Mouse (Mus musculus): ENCODE data around the gene Tap1.

The Tap1 gene

DNA sequence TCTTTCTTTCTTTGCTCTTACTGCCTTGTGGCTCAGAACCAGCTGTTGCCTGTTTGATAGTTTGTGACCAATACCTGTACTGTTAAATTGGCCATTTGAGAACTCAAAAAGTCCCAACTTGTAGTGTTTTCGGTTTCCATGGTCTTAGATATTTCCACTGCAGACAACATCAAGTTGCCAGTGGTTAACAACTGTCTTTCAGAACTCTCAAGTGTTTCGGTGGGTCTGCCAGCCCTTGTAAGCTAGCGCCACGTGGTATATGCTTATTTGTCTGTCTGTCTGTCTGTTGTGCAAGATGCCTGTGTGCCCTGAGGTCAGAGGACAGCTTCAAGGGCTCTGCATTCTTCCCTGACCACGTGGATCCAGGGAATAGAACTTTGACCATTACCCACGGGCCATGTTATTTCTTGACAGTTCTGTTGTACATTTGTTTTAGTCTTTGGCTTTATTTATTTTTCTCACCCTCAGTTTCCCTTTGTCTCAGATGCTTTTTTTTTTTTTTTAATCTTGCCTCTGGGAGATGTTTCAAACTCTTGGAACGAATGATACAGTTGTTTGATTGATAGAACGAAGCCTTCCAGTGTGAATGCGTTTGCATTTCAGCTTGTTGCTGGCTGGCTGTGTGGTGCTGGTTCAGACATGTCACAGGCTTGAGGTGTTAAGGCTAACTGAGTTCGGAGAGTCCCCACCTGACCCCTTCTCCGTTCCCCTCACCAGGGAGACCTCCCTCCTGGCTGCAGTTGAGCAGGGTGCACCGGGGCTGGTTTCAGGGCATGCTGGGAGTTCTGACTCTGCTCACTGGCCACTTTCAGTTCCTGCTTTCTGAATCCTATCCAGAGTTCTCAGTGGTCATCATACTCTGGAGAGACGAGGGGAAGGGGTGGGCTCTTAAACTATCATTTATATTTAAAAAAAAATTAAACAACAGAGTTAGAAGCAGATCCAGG is 7.2 kb upstream of the Tap1 start:
- no peak for DNase-seq (ENCODE audit: extremely low spot score, low spot score)

DNA sequence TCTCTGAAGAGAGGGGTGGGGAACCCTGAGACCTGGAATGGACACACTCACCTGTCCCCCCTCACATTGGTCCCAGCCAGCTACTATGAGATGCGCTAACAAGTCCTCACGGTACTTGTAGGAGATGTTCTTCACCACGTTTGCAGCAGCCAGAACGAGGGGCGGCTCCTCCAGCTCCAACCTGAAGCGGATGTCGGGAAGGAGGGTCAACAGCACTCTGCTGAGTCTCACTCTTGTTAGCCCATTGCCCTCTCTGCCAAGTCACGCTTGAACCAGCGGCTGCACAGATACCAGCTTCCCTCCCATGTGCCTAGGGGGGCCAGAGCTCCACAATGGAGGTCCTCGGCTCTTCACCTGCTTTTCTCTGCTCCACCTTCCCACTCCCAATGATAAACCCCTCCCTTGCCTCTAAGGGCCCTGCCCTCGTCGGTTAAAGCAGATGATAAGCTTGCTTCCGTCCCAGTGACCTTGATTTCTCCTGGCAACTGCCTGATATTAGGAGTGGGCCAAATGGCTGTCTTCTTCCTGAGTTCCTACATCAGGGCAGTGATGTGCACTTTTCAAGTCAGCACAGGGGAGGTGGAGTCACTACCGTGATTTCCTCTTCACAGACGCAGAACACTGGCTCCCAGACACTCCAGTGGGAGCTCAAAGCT is 3.7 kb upstream of the Tap1 start:
- DNase-seq (ENCODE audit: extremely low spot score, low spot score), result no peak

DNA sequence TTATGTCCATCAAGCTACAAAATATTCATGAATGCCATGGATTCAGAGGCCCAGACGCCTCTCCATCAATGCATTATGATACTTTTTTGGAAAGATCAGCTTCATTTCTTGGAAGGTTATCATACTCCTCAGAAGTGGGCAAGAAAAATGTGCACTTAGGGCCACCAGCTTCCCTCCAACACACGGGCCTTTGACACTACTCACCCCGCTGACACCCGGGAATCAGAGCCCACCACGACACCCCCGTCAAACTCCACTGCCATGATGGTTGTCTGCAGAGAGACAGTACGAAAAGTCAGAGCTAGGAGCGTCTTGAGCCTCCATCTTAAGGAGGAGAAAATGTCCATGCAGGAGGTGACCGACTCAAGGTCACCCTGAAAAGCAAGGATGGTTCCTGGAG is 1.8 kb upstream of the Tap1 start:
- no peak for DNase-seq (ENCODE audit: extremely low spot score, low spot score)

DNA sequence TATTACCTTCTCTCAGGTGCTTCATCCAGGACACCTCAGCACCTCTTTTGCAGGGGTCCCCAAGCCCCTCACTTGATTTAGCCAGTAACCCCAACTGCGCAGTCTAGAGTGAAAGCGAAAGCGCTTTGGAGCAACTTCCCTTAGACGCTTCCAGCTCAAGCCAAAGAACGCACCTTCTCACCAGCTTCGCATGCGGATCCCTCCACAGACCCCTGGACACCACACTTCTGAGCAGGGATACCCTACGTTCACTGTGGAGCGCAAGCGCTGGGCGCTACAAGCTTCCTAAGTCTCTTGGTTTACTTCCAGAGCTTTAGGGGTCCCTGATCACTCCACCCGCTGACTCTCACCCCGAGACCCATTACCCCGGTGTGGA is 480 bp upstream of the Tap1 start:
- no peak for DNase-seq (ENCODE audit: extremely low spot score, low spot score)

DNA sequence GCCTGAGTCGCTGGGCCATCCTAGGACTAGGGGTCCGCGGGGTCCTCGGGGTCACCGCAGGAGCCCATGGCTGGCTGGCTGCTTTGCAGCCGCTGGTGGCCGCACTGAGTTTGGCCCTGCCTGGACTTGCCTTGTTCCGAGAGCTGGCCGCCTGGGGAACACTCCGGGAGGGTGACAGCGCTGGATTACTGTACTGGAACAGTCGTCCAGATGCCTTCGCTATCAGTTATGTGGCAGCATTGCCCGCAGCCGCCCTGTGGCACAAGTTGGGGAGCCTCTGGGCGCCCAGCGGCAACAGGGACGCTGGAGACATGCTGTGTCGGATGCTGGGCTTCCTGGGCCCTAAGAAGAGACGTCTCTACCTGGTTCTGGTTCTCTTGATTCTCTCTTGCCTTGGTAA is 657 bp downstream of the Tap1 start:
- peak; percentile 29 for DNase-seq (ENCODE audit: extremely low spot score, low spot score)

DNA sequence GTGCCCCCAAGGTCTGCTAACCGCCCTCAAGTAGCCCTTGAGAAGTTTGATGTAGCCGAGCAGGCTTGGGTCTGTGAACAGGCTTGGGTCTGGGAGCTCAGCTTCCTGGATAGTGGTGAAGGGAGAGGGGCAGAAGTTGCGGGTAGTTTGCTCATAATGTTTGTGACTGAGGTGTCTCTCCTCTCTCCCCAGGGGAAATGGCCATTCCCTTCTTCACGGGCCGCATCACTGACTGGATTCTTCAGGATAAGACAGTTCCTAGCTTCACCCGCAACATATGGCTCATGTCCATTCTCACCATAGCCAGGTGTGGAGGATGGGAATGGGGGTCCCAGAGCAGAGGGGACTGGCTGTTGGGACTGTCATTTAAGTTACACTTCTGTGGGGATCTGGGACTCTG is 1.6 kb downstream of the Tap1 start:
- no peak for DNase-seq (ENCODE audit: extremely low spot score, low spot score)

DNA sequence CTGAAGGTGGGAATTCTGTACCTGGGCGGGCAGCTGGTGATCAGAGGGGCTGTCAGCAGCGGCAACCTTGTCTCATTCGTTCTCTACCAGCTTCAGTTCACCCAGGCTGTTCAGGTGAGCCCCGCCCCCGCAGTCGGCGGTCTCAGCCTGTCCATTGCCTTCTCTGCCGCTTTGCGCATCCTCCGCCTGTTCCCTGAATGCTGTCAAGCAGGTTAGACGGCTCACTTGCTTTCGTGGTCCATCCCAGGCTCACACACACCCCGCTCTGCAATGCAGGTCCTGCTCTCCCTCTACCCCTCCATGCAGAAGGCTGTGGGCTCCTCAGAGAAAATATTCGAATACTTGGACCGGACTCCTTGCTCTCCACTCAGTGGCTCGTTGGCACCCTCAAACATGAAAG is 5.5 kb downstream of the Tap1 start:
- no peak for DNase-seq (ENCODE audit: extremely low spot score, low spot score)

DNA sequence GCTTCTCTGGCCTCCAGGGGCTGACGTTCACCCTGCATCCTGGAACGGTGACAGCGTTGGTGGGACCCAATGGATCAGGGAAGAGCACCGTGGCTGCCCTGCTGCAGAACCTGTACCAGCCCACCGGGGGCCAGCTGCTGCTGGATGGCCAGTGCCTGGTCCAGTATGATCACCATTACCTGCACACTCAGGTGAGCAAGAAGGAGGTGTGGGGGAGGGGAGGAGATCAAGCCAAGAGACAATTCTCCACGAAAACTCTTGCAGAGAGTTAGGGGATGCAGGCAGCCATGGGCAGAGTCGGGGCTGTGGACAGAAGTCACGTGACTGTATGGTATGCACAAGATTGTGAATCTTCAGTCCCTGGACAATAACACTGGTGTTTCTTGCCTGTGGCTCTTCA is 6.1 kb downstream of the Tap1 start:
- no peak for DNase-seq (ENCODE audit: extremely low spot score, low spot score)

DNA sequence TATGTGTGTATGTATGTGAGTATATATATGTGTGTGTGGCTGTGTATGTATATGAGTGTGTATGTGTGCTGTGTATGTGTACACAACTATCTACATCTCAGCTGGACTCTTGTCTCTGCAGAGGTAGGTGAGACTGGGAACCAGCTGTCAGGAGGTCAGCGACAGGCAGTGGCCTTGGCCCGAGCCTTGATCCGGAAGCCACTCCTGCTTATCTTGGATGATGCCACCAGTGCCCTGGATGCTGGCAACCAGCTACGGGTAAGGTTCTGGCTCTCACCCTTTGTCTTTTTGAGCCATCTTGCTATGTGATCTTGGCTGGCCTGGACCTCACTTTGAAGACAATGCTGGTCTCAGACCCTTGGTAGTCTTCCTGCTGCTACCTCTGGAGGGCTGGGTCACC is 7.4 kb downstream of the Tap1 start:
- DNase-seq (ENCODE audit: extremely low spot score, low spot score), result no peak

DNA sequence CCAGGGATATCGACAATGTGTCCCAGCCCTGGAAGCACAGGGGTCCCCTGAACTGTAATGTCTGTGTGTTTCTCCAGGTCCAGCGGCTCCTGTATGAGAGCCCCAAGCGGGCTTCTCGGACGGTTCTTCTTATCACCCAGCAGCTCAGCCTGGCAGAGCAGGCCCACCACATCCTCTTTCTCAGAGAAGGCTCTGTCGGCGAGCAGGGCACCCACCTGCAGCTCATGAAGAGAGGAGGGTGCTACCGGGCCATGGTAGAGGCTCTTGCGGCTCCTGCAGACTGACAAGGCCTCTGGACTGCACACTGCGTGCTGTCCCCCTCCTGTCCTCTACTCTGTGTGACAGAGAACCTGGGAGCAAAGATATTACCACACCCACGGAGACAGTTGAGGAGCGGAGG is 9.1 kb downstream of the Tap1 start:
- no peak for DNase-seq (ENCODE audit: extremely low spot score, low spot score)

DNA sequence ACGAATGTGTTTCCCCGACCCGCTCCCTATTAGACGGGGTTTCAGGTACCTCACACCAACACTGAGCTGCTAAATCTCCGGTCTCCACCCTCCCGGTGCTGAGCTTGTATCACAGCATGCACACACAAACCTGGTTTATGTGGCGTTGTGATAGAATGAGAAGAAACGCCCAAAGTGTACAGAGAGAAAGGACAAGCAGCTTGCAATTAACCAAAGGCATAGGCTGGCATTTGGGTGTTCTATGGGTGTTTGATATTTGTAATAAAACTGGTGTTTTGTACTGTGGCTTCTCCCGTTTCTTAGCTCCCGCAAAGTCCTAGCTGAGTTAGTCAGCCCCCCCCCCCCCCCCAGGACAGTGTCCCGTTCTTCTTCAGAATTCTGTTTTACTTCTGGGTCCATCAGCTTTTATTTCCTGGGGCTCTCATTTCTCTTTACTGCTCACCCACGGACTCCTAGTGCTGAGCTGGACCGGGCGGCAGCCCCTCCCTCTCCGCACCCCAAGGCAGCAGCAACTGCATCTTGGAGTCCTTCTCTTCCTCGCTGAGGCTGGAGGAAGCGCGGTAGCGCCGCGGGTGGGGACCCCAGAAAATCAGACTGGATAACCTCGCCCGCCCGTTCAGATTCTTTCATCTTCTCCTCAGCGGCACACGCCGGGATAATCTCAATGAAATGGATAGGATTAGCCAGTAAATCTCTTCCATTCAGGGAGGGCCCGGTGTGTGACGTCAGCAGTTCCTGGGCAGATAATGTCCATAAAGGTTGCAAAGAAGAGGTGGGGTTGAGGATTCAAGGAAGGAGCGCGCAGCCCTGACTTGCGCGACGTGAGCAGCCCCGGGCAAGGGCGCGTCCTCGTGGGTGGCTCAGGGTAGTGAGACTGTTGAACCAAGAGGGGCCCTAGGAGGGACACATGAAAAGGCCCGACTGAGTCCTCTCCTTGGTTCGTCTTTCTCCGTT is 9.9 kb downstream of the Tap1 start, which contains the start of gene Psmb8:
TSS of gene Psmb8 (plus strand) at position 781 of the 954 bp plus-strand sequence.
- DNase-seq (ENCODE audit: extremely low spot score, low spot score), result peak; percentile 80

DNA sequence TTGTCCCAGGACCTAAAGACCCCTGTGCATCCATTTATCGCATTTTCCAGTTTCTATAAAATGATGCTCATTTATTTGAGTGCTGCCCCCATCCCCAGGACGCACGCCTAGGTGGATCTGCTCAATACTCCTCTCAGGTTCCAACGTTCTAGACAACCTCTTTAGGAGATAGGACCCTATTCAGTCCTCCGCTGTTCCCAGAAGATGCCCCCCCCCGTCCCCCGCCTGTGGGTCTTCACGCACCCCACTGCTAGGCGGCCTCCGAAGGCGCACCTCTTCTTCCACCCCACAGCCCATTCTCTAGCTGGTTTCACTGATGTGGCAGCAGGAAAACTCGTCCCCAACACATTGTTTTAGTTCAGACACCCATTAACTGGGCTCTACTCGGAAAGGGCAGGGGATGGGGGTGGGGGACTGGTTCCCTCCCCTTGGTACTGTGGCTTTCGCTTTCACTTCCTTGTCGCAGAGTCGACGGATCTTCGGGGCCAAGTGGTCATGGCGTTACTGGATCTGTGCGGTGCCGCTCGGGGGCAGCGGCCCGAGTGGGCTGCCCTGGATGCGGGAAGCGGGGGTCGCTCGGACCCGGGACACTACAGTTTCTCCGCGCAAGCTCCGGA is 10.7 kb downstream of the Tap1 start:
- no peak for DNase-seq (ENCODE audit: extremely low spot score, low spot score)

DNA sequence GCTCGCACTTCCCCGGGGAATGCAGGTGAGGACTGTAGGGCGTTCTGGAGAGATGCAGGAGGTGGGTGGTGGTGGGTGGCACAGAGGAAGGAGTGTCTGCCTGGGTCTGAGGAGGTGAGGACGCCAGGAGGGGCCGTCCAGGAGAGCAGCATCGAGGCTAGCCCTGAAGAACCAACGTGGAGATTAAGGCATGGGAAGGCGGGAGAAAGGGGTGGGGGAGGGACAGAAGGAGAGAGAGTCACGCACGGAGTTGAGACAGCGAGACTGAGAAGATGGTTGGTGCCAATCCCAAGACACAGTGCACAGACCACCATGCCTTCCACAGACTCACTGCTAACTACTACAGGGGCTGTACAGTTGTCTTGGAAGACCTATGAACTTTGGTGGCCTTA is 11.2 kb downstream of the Tap1 start:
- DNase-seq (ENCODE audit: extremely low spot score, low spot score), result no peak

DNA sequence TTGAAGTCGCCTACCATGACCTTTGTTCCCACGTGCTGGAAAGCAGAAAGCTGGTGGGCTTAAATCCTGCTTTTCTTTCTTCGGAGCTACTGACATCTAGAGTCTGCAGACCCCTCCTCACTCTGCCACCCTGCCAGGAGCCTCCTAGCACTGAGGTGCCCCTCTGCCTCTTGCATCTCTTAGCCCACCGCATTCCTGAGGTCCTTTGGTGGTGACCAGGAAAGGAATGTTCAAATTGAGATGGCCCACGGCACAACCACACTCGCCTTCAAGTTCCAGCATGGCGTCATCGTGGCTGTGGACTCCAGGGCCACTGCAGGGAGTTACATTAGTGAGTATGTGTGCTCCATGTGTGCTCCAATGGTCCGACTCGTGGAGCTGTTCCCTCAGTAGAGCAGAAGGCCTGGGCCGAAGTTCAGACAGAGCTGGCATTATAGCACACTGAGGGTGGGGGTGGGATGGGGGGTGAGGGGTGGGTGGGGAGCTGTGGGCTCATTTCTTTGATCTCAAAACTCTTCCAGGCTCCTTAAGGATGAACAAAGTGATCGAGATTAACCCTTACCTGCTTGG is 11.8 kb downstream of the Tap1 start:
- DNase-seq (ENCODE audit: extremely low spot score, low spot score), result no peak

DNA sequence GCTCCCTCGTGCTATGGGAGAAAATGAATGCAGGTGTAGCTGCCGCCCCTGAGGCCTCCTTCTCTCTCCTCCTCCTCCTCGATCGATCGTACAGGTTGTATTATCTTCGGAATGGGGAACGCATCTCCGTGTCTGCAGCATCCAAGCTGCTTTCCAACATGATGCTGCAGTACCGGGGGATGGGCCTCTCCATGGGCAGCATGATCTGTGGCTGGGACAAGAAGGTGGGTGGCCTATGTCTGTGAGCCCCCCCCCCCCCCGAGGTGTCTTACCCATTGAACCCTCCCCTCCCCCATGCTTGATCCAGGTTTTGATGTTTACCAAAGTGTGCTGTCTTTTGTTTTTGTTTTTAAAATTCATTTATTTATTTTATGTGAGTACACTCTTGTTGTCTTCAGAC is 12.7 kb downstream of the Tap1 start:
- no peak for DNase-seq (ENCODE audit: extremely low spot score, low spot score)

DNA sequence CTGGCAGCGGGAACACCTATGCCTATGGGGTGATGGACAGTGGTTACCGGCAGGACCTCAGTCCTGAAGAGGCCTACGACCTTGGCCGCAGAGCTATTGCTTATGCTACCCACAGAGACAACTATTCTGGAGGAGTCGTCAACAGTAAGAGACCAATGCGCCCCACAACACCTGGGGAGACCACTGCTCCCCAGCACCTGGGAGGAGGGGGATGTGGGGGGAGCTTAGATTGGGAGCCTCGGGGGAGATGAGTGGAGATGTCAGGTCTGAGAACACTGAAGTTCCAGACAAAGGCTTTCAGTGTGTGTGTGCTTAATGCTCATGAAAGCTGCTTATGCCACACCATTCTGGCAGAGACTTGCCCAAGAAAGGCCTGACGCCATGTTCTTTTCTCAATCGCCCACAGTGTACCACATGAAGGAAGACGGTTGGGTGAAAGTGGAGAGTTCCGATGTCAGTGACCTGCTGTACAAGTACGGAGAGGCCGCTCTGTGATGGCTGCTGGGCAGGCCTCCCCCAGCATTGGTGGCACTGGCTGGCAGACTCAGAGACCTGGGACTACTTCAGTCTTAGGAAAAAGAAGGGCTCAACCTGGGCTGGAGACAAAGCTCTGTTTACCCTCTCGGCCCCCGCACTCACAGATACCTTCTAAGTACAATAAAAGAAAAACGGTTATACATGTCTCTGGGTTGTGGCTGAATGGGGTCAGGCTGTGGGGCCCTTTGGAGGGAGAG is 13.6 kb downstream of the Tap1 start:
- DNase-seq (ENCODE audit: extremely low spot score, low spot score), result no peak

DNA sequence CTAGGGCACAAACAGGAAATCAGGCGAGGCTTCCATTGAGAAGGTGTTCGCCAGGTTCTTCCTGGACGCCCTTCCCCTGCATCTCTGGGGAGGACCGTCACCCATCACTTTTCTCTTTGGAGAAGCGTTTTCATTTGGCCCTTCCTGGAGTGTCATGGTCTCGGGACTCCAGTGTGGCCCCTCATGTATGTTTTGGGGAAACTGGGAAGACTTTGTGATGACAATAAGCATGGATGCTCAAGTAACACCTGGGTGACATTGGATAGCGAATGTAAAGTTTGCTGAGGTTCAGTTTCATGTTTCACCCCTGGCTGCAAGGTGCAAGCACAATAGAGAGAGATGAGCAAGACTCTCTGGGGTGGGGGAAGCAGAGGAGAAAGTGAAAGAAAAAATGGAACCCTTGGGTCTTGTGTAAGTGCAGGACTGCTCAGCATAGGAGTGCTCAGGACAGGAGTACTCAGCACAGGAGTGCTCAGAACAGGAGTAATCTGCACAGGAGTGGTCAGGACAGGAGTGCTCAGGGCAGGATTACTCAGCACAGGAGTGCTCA is 14.2 kb downstream of the Tap1 start:
- no peak for DNase-seq (ENCODE audit: extremely low spot score, low spot score)

DNA sequence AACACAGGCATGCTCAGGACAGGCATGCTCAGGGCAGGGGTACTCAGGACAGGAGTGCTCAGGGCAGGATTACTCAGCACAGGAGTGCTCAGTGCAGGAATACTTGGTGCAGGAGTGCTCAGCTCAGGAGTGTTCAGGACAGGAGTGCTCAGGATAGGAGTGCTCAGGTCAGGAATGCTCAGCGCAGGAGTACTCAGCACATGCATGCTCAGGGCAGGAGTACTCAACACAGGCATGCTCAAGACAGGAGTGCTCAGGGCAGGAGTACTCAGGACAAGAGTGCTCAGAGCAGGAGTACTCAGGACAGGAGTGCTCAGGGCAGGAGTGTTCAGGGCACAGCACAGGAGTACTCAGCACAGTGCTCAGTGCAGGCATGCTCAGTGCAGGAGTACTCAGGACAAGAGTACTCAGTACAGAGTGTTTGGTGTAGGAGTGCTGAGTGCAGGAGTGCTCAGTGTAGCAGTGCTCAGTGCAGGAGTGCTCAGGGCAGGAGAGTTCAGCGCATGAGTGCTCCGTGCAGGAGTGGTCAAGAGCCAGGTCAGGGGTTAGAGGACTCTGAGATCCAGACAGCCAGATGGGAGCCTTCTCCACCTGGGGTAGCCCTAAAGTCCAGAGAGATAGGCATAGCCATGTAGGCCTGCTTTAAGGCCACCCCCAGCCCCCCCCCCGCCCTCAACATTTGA is 15.5 kb downstream of the Tap1 start:
- no peak for DNase-seq (ENCODE audit: extremely low spot score, low spot score)

DNA sequence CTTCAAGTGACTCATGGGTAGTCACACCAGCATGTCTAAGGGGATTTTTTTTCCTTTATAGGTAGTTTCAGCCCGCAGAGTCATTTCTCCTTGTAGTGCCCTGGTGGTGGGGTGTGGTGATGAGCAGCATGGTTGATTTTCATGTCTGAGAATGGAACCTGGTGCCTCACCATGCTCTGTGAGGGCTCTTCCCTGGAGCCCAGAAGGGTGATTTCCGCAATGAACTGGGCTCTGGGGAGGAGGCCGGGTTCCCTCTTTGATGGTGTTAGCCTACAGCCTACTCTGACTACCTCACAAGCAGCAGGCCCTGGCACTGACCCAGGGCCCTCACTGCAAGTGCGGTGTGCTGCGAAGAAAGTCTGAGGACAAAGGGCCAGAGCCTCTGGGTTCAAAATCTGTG is 16.1 kb downstream of the Tap1 start, which contains the start of gene Tap2:
TSS of gene Tap2 (plus strand) at position 84 of the 400 bp plus-strand sequence.
- no peak for DNase-seq (ENCODE audit: extremely low spot score, low spot score)

All from neural tube, embryonic 10.5 days (tissue).